Mouse (Mus musculus) liver, embryonic 14.5 days (tissue): ENCODE results near the gene Eif4e1b.

Experiments used
- CTCF ChIP-seq: IDR thresholded peaks from 2 replicates; pipeline ENCODE4 v1.5.1; 2016; ENCODE audit warnings: antibody characterized with exemption, low read depth, control low read depth
- EP300 ChIP-seq: IDR thresholded peaks from 2 replicates; pipeline ENCODE4 v1.6.1; 2016; ENCODE audit warnings: antibody characterized with exemption, low read depth

DNA sequence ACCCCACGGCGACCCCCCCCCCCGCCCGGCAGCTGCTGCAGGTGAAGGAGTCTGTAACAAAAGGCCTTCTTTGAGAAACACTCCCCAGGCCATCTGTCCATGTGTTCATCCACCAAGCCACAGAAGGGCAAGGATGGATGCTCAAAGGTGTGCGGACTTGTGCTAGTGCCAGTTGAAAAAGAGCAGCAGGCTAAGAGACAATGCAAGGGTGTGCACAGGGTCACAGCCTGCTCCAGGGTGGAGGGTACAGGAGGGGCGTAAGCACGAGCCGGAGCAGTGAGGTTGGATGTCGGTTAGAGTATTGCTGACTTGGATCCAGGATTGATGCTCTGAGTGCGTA lies 35.1 kb upstream of the Eif4e1b start:
- no peak for TF ChIP-seq CTCF
- TF ChIP-seq EP300, result no peak
